Mouse (Mus musculus): Measurements from ENCODE around the gene Prickle4. TPM values are rescaled to one million over a fixed set of nuclear protein-coding genes. Genes with fewer than 3 reads are reported as not detected.

Gene Prickle4
- polyA plus RNA-seq (2014; fragmentation: Nextera tagmentation; extraction: Ambion mirVana): 0.42 and 0.62 TPM in 2 replicates

DNA sequence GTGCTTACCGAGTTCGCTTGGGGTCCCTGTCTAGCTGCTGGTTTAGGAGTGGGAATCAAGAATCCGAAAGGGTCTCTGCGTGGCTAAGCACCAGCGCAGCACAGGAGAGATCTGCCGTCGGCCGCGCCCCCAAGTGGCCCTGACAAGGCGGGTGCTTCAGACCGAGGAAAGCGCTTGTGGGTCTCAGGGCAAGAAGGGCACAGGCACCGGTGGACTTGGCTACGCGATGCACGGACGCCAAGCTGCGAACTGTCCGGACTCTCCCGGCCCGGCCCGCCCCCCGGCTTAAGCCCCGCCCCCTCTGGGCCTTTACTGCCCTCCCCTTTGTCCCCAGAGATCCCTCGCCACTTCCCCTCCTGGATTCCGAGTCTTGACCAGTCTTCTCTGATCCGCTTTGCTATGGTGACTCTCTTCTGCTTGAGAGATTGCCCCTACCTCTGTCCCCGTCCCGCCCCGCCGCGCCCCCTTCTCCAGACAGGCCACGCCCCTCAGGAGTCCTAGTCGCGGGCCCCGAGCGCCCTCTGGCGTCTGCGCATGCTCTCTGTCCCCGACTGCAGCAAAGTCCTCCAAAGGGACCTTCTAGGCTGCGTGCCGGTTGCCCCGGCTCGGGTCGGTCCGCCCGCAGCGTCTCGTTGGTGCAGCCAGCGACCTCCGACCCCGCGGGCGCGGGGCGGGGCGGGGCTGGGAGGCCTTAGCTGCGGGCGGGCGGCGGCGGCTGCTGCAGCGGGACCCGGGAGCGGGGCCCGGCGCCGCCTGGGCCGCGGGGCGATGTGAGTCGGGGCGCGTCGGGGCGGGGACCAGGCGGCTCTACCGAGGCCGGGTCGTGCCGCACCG lies at the start of gene Prickle4:
TSS of gene Prickle4 (minus strand) at position 234 of the 834 bp plus-strand sequence.
- under 1% methylated on average over 54 of the region's 82 CpGs for WGBS
- peak; percentile 97 for ATAC-seq
- peak within 1 kb of the TSS; percentile 71 for H3K4me3 ChIP-seq (ENCODE audit: low read depth, low read length)
- H3K9me3 ChIP-seq (replicated peaks; ENCODE audit: control insufficient read depth, low read length): no peaks in the 10 kb centered on the region
- H3K4me2 ChIP-seq (ENCODE audit: low read length): peak within 1 kb of the TSS; percentile 77
- peak; percentile 97 for DNase-seq (ENCODE audit: low spot score)
- H3K4me1 ChIP-seq (ENCODE audit: control insufficient read depth, insufficient read depth, low read length): peaks cover 5% of the 10 kb centered on the region
- H3K27ac ChIP-seq (ENCODE audit: low read depth, low read length): no peak within 1 kb of the TSS
- H3K36me3 ChIP-seq (ENCODE audit: control insufficient read depth, insufficient read depth, low read length): no peaks in the 10 kb centered on the region
- peak within 1 kb of the TSS; percentile 80 for H3K9ac ChIP-seq (ENCODE audit: low read length)
- H3K27me3 ChIP-seq (replicated peaks; ENCODE audit: control insufficient read depth, insufficient read depth, low read length): 0 out of 2 replicates have a peak, but pooled peaks cover 5% of the 10 kb centered on the region

DNA sequence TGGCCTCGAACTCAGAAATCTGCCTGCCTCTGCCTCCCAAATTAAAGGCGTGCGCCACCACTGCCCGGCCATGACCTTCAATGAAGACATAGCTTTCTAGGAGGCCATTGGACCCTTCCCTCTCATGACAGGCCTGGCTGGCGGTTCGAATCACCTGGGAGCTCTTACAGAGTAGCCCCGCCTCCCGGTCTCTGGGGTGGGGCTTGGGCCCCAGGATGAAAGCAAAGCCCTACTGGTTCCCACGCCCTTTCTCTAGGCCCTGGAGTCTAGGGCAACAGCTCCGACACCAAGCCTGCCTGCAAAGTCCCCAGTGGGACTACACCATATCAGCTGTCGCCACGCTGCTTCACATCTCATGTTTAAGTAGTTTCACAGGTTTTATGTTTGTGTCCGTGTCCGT lies 49.5 kb upstream of the Prickle4 start:
- no peak overlapping the region for H3K4me3 ChIP-seq (ENCODE audit: low read depth, low read length)
- DNase-seq (ENCODE audit: low spot score) (no peak), ATAC-seq (no peak)
- peaks cover 6% of the 10 kb centered on the region; the same call in 1 of the 2 replicates for H3K27me3 ChIP-seq (replicated peaks; ENCODE audit: control insufficient read depth, insufficient read depth, low read length)
- no peak overlapping the region for H3K4me2 ChIP-seq (ENCODE audit: low read length)
- H3K9ac ChIP-seq (ENCODE audit: low read length): no peak overlapping the region
- H3K9me3 ChIP-seq (replicated peaks; ENCODE audit: control insufficient read depth, low read length): 0 out of 2 replicates have a peak, but pooled peaks cover 2% of the 10 kb centered on the region
- no peaks in the 10 kb centered on the region for H3K36me3 ChIP-seq (ENCODE audit: control insufficient read depth, insufficient read depth, low read length)
- no peaks in the 10 kb centered on the region for H3K4me1 ChIP-seq (ENCODE audit: control insufficient read depth, insufficient read depth, low read length)
- H3K27ac ChIP-seq (ENCODE audit: low read depth, low read length): no peak overlapping the region
- 95% methylated on average over 14 of the region's 14 CpGs for WGBS

DNA sequence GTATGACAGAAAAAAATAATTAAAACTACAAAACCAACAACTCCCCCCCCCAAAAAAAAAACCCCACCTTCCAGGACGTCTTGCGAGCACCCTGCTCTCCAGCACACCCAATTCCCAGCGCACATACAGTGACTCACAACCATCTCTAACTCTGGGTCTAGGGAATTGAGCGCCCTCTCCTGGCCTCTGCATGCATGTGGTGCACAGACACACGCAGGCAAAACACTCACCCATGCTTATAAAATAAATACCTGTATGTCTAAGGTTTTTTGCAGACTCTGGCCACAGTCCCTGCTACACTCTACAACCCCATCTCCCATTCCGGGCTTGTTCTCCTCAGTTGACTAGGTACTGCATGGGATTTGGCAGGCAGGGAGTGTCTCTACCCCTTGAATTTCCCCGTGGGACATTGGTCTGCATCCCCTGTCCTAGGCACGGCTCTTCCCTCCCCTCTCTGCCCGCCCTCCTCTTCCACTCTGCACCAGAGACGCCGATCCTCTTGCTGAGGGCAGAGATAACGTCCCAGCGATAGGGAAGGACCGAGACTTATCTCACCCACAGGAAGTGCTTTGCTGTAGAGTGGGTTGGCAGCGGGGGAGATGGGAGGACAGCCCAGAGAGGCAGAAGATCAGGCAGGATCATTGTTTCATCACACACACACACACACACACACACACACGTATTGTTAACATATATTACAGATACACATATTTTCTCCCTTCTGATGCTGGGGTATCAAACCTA lies 48.6 kb upstream of the Prickle4 start:
- 0 out of 2 replicates have a peak, but pooled peaks cover 2% of the 10 kb centered on the region for H3K9me3 ChIP-seq (replicated peaks; ENCODE audit: control insufficient read depth, low read length)
- no peaks in the 10 kb centered on the region for H3K36me3 ChIP-seq (ENCODE audit: control insufficient read depth, insufficient read depth, low read length)
- no peak overlapping the region for H3K9ac ChIP-seq (ENCODE audit: low read length)
- 49% methylated on average over 16 of the region's 16 CpGs for WGBS
- no peak overlapping the region for H3K4me2 ChIP-seq (ENCODE audit: low read length)
- no peaks in the 10 kb centered on the region; the same call in 1 of the 2 replicates for H3K4me1 ChIP-seq (ENCODE audit: control insufficient read depth, insufficient read depth, low read length)
- no peak overlapping the region for H3K27ac ChIP-seq (ENCODE audit: low read depth, low read length)
- ATAC-seq (no peak), DNase-seq (ENCODE audit: low spot score) (no peak)
- no peak overlapping the region for H3K4me3 ChIP-seq (ENCODE audit: low read depth, low read length)
- H3K27me3 ChIP-seq (replicated peaks; ENCODE audit: control insufficient read depth, insufficient read depth, low read length): peaks cover 16% of the 10 kb centered on the region

DNA sequence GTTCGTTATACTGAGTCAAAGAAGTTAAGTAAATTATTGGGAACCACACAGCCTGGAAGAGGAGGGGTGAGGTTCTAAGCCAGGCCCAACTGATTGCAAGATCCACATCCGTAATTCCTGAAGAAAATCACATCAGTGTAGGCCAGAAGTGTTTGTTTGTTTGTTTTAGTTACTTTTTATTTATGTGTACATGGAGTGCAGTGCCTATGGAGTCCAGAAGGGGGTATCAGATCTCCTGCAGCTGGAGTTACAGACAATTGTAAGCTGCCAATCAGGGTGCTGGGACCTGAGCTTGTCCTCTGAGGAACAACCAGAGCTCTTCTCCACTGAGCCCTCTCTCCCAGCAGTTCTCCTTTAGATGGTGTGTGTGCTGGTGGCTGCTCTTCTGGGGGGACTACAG lies 45.6 kb upstream of the Prickle4 start:
- H3K27ac ChIP-seq (ENCODE audit: low read depth, low read length): no peak overlapping the region
- no peaks in the 10 kb centered on the region for H3K36me3 ChIP-seq (ENCODE audit: control insufficient read depth, insufficient read depth, low read length)
- H3K9ac ChIP-seq (ENCODE audit: low read length): no peak overlapping the region
- peaks cover 28% of the 10 kb centered on the region for H3K27me3 ChIP-seq (replicated peaks; ENCODE audit: control insufficient read depth, insufficient read depth, low read length)
- no peak for DNase-seq (ENCODE audit: low spot score)
- peaks cover 2% of the 10 kb centered on the region for H3K4me1 ChIP-seq (ENCODE audit: control insufficient read depth, insufficient read depth, low read length)
- no peak overlapping the region for H3K4me2 ChIP-seq (ENCODE audit: low read length)
- no peak overlapping the region for H3K4me3 ChIP-seq (ENCODE audit: low read depth, low read length)
- 0 out of 2 replicates have a peak, but pooled peaks cover 2% of the 10 kb centered on the region for H3K9me3 ChIP-seq (replicated peaks; ENCODE audit: control insufficient read depth, low read length)
- ATAC-seq: no peak
- WGBS: 63% methylated on average over 2 of the region's 2 CpGs

DNA sequence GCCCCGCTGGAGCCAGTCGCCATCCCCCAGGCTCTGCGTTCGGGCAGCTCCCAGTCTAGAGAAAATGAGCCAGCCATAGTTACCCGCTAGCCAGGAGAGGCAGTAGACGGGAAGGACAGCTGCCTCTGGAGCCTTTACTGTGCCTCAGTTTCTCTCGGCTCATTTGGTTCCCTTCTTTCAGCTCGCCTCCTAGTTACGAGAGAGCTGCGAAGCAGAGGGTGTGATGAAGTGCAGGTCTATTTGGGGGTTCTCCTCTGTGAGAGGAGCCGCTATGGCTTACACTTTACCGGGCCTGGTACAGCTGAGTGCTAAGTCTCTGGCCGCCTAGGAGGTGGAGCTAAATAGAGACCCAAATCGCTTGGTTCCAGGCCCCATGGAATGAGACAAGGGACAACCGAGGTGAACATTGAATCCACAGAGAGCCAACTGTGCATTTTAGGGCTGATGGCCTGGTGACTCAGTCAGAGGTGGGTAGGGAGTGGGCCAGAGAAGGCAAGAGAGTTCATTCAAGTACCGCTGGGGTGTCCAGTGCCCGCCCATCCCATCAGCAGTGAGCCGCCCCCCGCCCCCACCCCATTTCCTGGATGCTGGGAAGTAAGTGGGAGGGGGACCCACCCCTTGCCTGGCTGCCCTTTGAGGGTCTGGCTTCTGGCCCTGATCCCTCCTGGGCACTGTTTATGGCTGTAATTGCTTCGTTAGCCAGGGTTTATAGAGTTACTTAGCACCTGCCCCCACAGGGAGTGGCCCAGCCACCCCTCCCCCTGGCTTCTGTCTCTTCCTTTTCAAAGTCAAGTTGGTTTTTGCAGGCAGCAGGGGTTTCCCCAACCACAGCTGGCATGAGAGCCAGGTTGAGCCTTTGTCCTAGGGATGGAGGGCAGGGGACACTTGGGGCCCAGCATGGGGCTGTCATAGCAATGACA lies 44.6 kb upstream of the Prickle4 start:
- Histone ChIP-seq H3K4me3 (ENCODE audit: low read depth, low read length) (peak overlapping the region; percentile 53; the same call in 1 of the 2 replicates), H3K9ac (ENCODE audit: low read length) (no peak overlapping the region), H3K9me3 (replicated peaks; ENCODE audit: control insufficient read depth, low read length) (no peaks in the 10 kb centered on the region), H3K4me2 (ENCODE audit: low read length) (peak overlapping the region; percentile 95), H3K4me1 (ENCODE audit: control insufficient read depth, insufficient read depth, low read length) (peaks cover 2% of the 10 kb centered on the region), H3K27me3 (replicated peaks; ENCODE audit: control insufficient read depth, insufficient read depth, low read length) (peaks cover 28% of the 10 kb centered on the region), H3K36me3 (ENCODE audit: control insufficient read depth, insufficient read depth, low read length) (no peaks in the 10 kb centered on the region), H3K27ac (ENCODE audit: low read depth, low read length) (no peak overlapping the region)
- 6% methylated on average over 20 of the region's 20 CpGs for WGBS
- DNase-seq (ENCODE audit: low spot score) (peak; percentile 5), ATAC-seq (no peak)

DNA sequence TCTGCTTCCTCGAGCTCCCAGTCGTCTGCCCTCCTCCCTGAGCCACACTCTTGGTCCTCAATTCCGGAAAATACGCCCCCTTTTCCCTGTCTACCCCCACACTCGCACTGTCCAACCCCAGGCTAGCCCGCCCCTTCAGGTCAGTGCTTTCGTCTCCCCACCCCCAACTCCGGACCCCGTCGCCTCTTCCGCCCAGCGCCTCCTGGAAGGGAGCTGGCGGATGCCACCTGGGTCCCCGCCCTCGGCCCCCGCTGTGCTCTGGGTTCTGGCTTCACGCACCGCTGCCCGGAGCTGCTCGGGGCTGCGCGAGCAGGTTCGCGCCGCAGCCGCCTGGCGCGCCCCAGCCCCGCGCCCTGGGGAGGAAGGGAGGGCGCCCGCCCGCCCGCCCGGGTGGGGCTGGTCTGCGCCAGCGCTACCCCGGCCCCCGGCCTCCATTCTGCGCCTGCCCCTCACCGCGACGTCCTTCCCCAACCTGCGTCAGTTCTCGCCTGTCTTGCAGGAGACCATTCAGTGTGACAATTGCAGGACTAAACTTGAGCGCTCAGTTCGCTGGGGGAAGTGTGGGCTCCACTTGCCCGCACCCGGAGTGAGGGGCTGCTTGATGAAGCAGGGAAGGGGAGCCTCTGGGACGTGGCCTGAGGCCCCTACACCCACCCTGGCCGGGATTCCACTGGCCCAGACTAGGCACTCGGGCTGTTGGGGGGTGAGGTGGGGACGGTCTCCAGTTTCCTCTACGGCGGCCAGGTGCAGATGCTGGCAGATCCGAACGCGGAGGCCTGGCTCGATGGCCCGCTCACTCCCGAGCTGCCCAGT lies 43.7 kb upstream of the Prickle4 start:
- 1% methylated on average over 55 of the region's 61 CpGs for WGBS
- Histone ChIP-seq H3K27me3 (replicated peaks; ENCODE audit: control insufficient read depth, insufficient read depth, low read length) (peaks cover 28% of the 10 kb centered on the region), H3K4me2 (ENCODE audit: low read length) (peak overlapping the region; percentile 95), H3K36me3 (ENCODE audit: control insufficient read depth, insufficient read depth, low read length) (no peaks in the 10 kb centered on the region), H3K4me3 (ENCODE audit: low read depth, low read length) (peak overlapping the region; percentile 53), H3K9ac (ENCODE audit: low read length) (peak overlapping the region; percentile 58), H3K4me1 (ENCODE audit: control insufficient read depth, insufficient read depth, low read length) (peaks cover 2% of the 10 kb centered on the region), H3K9me3 (replicated peaks; ENCODE audit: control insufficient read depth, low read length) (no peaks in the 10 kb centered on the region), H3K27ac (ENCODE audit: low read depth, low read length) (no peak overlapping the region)
- peak; percentile 12 for ATAC-seq
- DNase-seq (ENCODE audit: low spot score): peak; percentile 39

DNA sequence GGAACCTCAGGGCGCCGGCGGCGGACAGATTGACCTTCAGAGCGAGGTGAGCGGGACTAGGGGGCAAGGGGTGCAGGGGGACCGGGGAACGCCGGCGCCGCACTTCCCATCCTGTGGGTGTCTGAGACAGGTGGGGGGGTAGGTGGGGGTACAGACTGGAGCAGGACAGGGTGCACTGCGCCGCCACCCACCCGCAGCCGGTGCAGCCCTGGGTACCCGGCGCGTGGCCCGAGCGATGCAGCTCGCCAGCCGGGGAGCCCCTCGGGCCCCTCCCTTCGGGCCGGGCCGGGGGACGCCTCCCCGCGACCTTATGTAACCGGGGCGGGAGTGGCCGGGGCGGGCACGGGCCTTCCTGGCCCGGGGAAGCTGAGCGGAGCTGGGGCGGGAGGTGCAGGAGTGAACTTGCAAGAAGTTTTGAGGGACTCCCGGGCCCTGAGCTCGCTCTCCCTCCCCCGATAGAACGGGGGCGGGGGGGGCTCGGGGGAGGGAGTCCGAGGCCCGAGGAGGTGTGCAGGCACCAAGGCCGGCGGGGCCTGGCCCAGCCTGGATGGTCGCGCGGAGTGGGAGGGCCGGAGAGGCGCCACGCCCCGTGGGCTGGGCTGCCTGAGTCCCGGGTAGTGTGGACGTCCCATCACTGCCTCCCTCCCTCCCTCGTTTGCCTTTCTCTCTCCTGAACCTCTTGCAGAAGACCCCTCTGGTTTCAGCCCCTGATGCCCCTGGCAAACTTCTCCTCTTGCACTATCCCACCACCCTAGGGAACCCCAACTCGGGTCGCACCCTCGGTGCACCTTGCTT lies 42.9 kb upstream of the Prickle4 start:
- DNase-seq (ENCODE audit: low spot score) (peak; percentile 40), ATAC-seq (peak; percentile 75)
- Histone ChIP-seq H3K27ac (ENCODE audit: low read depth, low read length) (no peak overlapping the region), H3K9me3 (replicated peaks; ENCODE audit: control insufficient read depth, low read length) (no peaks in the 10 kb centered on the region), H3K36me3 (ENCODE audit: control insufficient read depth, insufficient read depth, low read length) (no peaks in the 10 kb centered on the region), H3K27me3 (replicated peaks; ENCODE audit: control insufficient read depth, insufficient read depth, low read length) (peaks cover 28% of the 10 kb centered on the region), H3K9ac (ENCODE audit: low read length) (peak overlapping the region; percentile 58), H3K4me1 (ENCODE audit: control insufficient read depth, insufficient read depth, low read length) (peaks cover 2% of the 10 kb centered on the region), H3K4me2 (ENCODE audit: low read length) (peak overlapping the region; percentile 95), H3K4me3 (ENCODE audit: low read depth, low read length) (peak overlapping the region; percentile 53)
- 2% methylated on average over 34 of the region's 60 CpGs for WGBS

All from forebrain, embryonic 14.5 days (tissue).